Mouse (Mus musculus): ENCODE data around the gene Klk4. TPM values are rescaled to one million over a fixed set of nuclear protein-coding genes. Genes with fewer than 3 reads are reported as not detected.
A peak's percentile ranks its signal among the peaks of the same experiment; 100 is the strongest.

Gene Klk4
- polyA plus RNA-seq, 1 experiment: not detected

GRCm38 (mm10) chr7:43920582-43920981, 39.6 kb downstream of the Klk4 start:
- H3K27ac ChIP-seq (ENCODE audit: insufficient read depth, low read length): no peak overlapping the region
- no peak for TF ChIP-seq POLR2A (IDR thresholded peaks at IDR 0.05; ENCODE audit: borderline replicate concordance, insufficient read depth, low read length)
- no peak for TF ChIP-seq CTCF (IDR thresholded peaks at IDR 0.05; ENCODE audit: borderline replicate concordance, insufficient read depth, low read depth, low read length)
- WGBS: 86% methylated on average over 3 of the region's 3 CpGs
- no peaks in the 10 kb centered on the region for H3K4me1 ChIP-seq (ENCODE audit: control insufficient read depth, insufficient read depth, low read length)
- H3K4me3 ChIP-seq (replicated peaks; ENCODE audit: insufficient read depth, low read depth, low read length): no peak overlapping the region
- H3K27me3 ChIP-seq (ENCODE audit: control insufficient read depth, insufficient read depth, low read length): no peaks in the 10 kb centered on the region
- DNase-seq: no peak

DNA sequence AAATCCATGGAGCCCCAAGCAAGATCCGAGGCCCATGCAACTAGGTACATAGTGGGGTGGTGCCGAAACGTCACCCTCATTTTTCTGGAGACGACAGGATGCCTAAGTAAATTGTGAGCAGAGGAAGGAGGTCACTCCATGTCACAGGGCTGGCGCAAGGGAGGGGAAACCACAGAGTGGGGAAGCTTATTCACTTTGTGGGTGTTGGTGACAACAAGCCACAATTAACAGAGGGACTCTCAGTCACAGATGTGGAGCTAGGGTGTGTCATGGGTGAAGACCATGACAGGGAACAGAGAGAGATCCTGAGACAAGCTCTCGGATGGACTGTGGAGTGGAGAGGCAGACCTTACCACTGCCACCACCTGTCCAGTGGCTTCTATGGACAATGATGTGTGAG, 40.1 kb downstream of the Klk4 start:
- H3K27me3 ChIP-seq (ENCODE audit: control insufficient read depth, insufficient read depth, low read length): no peaks in the 10 kb centered on the region
- no peaks in the 10 kb centered on the region for H3K4me1 ChIP-seq (ENCODE audit: control insufficient read depth, insufficient read depth, low read length)
- TF ChIP-seq CTCF (IDR thresholded peaks at IDR 0.05; ENCODE audit: borderline replicate concordance, insufficient read depth, low read depth, low read length): no peak
- no peak for TF ChIP-seq POLR2A (IDR thresholded peaks at IDR 0.05; ENCODE audit: borderline replicate concordance, insufficient read depth, low read length)
- 82% methylated on average over 6 of the region's 6 CpGs for WGBS
- no peak for DNase-seq
- H3K4me3 ChIP-seq (replicated peaks; ENCODE audit: insufficient read depth, low read depth, low read length): no peak overlapping the region
- no peak overlapping the region for H3K27ac ChIP-seq (ENCODE audit: insufficient read depth, low read length)

DNA sequence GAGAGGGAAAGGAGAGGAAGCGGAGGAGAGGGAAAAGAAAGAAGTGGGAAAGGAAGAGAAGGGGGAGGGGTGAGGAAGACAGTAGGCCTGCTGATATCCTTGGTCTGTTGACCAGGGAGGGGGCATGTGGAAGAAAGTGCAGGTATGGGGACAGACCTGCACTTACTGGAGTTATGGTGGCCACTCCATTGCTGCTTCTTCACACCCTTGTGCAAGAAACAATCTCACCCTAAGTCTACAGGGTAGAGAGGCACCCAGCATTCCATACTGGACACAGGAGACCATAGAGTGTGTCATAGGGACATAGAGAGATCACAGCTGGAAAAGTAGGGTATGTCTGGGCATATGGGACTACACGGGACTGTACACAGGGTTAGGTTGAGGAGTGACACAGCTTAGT, 41.0 kb downstream of the Klk4 start:
- TF ChIP-seq POLR2A (IDR thresholded peaks at IDR 0.05; ENCODE audit: borderline replicate concordance, insufficient read depth, low read length) (no peak), CTCF (IDR thresholded peaks at IDR 0.05; ENCODE audit: borderline replicate concordance, insufficient read depth, low read depth, low read length) (no peak)
- Histone ChIP-seq H3K27ac (ENCODE audit: insufficient read depth, low read length) (no peak overlapping the region), H3K4me1 (ENCODE audit: control insufficient read depth, insufficient read depth, low read length) (no peaks in the 10 kb centered on the region), H3K4me3 (replicated peaks; ENCODE audit: insufficient read depth, low read depth, low read length) (no peak overlapping the region), H3K27me3 (ENCODE audit: control insufficient read depth, insufficient read depth, low read length) (no peaks in the 10 kb centered on the region)
- no peak for DNase-seq
- WGBS: 86% methylated on average over 2 of the region's 2 CpGs

DNA sequence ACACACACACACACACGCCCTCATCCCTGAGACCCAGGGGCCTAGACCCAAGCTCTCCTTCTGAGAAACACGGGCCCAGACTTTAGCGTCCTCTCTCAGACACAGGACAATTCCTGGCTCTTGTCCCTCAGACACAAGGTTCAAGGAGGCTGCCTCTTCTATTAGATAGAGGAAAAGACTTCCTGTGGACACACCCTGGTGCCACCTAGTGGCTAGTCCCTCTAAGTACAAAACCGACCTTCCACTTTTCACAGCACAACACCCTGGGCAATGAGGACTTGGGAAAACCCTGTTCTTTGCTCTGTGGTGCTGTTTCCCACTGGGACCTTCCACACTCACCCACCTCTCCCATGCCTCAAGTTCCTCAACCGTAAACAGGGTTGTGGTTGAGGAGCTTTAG, 45.0 kb downstream of the Klk4 start:
- Histone ChIP-seq H3K27me3 (ENCODE audit: control insufficient read depth, insufficient read depth, low read length) (no peaks in the 10 kb centered on the region), H3K4me3 (replicated peaks; ENCODE audit: insufficient read depth, low read depth, low read length) (no peak overlapping the region), H3K27ac (ENCODE audit: insufficient read depth, low read length) (no peak overlapping the region), H3K4me1 (ENCODE audit: control insufficient read depth, insufficient read depth, low read length) (no peaks in the 10 kb centered on the region)
- WGBS: 54% methylated on average over 5 of the region's 5 CpGs
- no peak for TF ChIP-seq POLR2A (IDR thresholded peaks at IDR 0.05; ENCODE audit: borderline replicate concordance, insufficient read depth, low read length)
- no peak; the same call in 1 of the 2 replicates for TF ChIP-seq CTCF (IDR thresholded peaks at IDR 0.05; ENCODE audit: borderline replicate concordance, insufficient read depth, low read depth, low read length)
- no peak for DNase-seq

GRCm38 (mm10) chr7:43928521-43928920, 47.6 kb downstream of the Klk4 start:
- no peak overlapping the region for H3K27ac ChIP-seq (ENCODE audit: insufficient read depth, low read length)

DNA sequence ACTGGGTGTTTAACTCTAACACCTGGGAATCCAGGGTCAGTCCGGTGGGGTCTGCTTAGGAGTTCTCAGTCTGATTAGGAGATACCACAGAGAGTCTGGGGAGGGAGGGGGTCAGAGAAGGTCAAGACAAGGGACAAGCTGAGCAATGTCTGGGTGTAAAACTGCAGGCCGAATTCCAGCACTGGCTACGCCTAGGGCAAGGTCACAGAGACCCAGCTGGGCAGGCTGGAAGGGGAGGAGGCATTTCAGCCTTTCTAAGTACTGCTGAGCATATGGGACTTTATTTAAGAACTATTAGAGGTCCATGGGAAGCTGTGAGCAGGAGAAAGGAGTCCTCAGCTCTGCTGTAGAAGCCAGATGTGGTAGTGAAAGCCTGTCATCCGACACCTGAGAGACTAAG, 51.4 kb downstream of the Klk4 start:
- no peak for TF ChIP-seq CTCF (IDR thresholded peaks at IDR 0.05; ENCODE audit: borderline replicate concordance, insufficient read depth, low read depth, low read length)
- TF ChIP-seq POLR2A (IDR thresholded peaks at IDR 0.05; ENCODE audit: borderline replicate concordance, insufficient read depth, low read length): no peak
- Histone ChIP-seq H3K4me1 (ENCODE audit: control insufficient read depth, insufficient read depth, low read length) (no peaks in the 10 kb centered on the region), H3K4me3 (replicated peaks; ENCODE audit: insufficient read depth, low read depth, low read length) (no peak overlapping the region), H3K27ac (ENCODE audit: insufficient read depth, low read length) (no peak overlapping the region), H3K27me3 (ENCODE audit: control insufficient read depth, insufficient read depth, low read length) (no peaks in the 10 kb centered on the region)
- WGBS: 66% methylated on average over 4 of the region's 4 CpGs
- no peak for DNase-seq

More at GRCm38 (mm10) chr7:43928521-43928920, 47.6 kb downstream of the Klk4 start:
- Histone ChIP-seq H3K4me1 (ENCODE audit: control insufficient read depth, insufficient read depth, low read length) (no peaks in the 10 kb centered on the region), H3K27me3 (ENCODE audit: control insufficient read depth, insufficient read depth, low read length) (no peaks in the 10 kb centered on the region), H3K4me3 (replicated peaks; ENCODE audit: insufficient read depth, low read depth, low read length) (no peak overlapping the region)
- no peak for DNase-seq
- TF ChIP-seq POLR2A (IDR thresholded peaks at IDR 0.05; ENCODE audit: borderline replicate concordance, insufficient read depth, low read length) (no peak), CTCF (IDR thresholded peaks at IDR 0.05; ENCODE audit: borderline replicate concordance, insufficient read depth, low read depth, low read length) (peak; percentile 25; the same call in 1 of the 2 replicates)
- WGBS: 47% methylated on average over 4 of the region's 4 CpGs

- TF ChIP-seq CTCF (IDR thresholded peaks at IDR 0.05; ENCODE audit: borderline replicate concordance, insufficient read depth, low read depth, low read length): no peak
- TF ChIP-seq POLR2A (IDR thresholded peaks at IDR 0.05; ENCODE audit: borderline replicate concordance, insufficient read depth, low read length): no peak
- no peak within 1 kb of the TSS for H3K4me3 ChIP-seq (replicated peaks; ENCODE audit: insufficient read depth, low read depth, low read length)
- WGBS: 78% methylated on average over 3 of the region's 3 CpGs
- no peak within 1 kb of the TSS for H3K27ac ChIP-seq (ENCODE audit: insufficient read depth, low read length)
- no peaks in the 10 kb centered on the region for H3K4me1 ChIP-seq (ENCODE audit: control insufficient read depth, insufficient read depth, low read length)
- no peaks in the 10 kb centered on the region for H3K27me3 ChIP-seq (ENCODE audit: control insufficient read depth, insufficient read depth, low read length)
- no peak for DNase-seq
These were observed 52.5 kb downstream of the Klk4 start, which contains the start of gene Klk15 for GRCm38 (mm10) chr7:43933440-43933839. Gene Klk15, plus strand, starts transcription at chr7:43933740.

DNA sequence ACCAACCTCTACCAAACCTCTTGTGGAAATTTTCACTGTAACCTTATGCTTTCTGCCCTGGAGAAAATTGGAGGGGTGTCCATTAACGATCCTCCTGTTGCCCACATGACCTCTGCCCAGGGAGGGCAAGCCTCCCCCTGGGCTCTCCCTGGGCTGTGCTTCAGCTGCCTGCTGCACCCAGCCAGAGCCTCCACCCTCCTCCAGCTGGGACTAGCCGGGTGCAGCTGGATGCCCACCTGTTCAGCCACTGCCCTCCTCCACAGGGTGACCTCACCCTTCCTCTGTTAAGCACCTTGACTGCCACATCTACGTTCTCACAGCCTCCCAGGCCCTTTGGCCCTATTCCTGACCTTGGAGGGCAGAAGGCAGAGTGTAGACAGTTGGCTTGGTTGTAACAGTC, 53.8 kb downstream of the Klk4 start:
- no peak for DNase-seq
- no peaks in the 10 kb centered on the region for H3K27me3 ChIP-seq (ENCODE audit: control insufficient read depth, insufficient read depth, low read length)
- WGBS: 56% methylated on average over 3 of the region's 3 CpGs
- H3K27ac ChIP-seq (ENCODE audit: insufficient read depth, low read length): no peak overlapping the region
- no peaks in the 10 kb centered on the region for H3K4me1 ChIP-seq (ENCODE audit: control insufficient read depth, insufficient read depth, low read length)
- H3K4me3 ChIP-seq (replicated peaks; ENCODE audit: insufficient read depth, low read depth, low read length): no peak overlapping the region
- no peak for TF ChIP-seq CTCF (IDR thresholded peaks at IDR 0.05; ENCODE audit: borderline replicate concordance, insufficient read depth, low read depth, low read length)
- TF ChIP-seq POLR2A (IDR thresholded peaks at IDR 0.05; ENCODE audit: borderline replicate concordance, insufficient read depth, low read length): no peak

Other genes starting within 250 kb of the Klk4 start
- gene Ceacam18, start 246.5 kb upstream of the Klk4 start, polyA plus RNA-seq (2012; rRNA removed): 0.13 TPM in 1 of 2 replicates, not detected in the other
- gene Siglece, start 221.0 kb upstream of the Klk4 start, polyA plus RNA-seq (2012; rRNA removed): 0.44 and 0.54 TPM in 2 replicates
- 9.2 and 10.0 TPM in 2 replicates for gene Ctu1, start 209.1 kb upstream of the Klk4 start, polyA plus RNA-seq (2012; rRNA removed)
- not detected in 2 replicates for gene Klk14, start 190.7 kb upstream of the Klk4 start, polyA plus RNA-seq (2012; rRNA removed)
- not detected in 2 replicates for gene Klk13, start 168.6 kb upstream of the Klk4 start, polyA plus RNA-seq (2012; rRNA removed)
- not detected in 2 replicates for gene Klk12, start 112.3 kb upstream of the Klk4 start, polyA plus RNA-seq (2012; rRNA removed)
- not detected in 2 replicates for gene Klk11, start 106.6 kb upstream of the Klk4 start, polyA plus RNA-seq (2012; rRNA removed)
- 0.20 and 0.24 TPM in 2 replicates for gene Klk10, start 100.1 kb upstream of the Klk4 start, polyA plus RNA-seq (2012; rRNA removed)
- 0.07 and 0.11 TPM in 2 replicates for gene Klk9, start 89.3 kb upstream of the Klk4 start, polyA plus RNA-seq (2012; rRNA removed)
- 1.6 and 1.9 TPM in 2 replicates for gene Klk8, start 83.6 kb upstream of the Klk4 start, polyA plus RNA-seq (2012; rRNA removed)
- gene Klk7, start 69.9 kb upstream of the Klk4 start, polyA plus RNA-seq (2012; rRNA removed): not detected in 2 replicates
- gene Klk6, start 56.7 kb upstream of the Klk4 start, polyA plus RNA-seq (2012; rRNA removed): 88.4 and 102 TPM in 2 replicates
- gene Klk5, start 39.2 kb upstream of the Klk4 start, polyA plus RNA-seq (2012; rRNA removed): not detected in 2 replicates
- not detected in 2 replicates for gene Klk15, start 52.6 kb downstream of the Klk4 start, polyA plus RNA-seq (2012; rRNA removed)
- gene Klk1b8, start 69.5 kb downstream of the Klk4 start, polyA plus RNA-seq (2012; rRNA removed): not detected in 2 replicates
- gene Klk1b1, start 85.6 kb downstream of the Klk4 start, polyA plus RNA-seq (2012; rRNA removed): not detected in 2 replicates
- 0.13 and 0.25 TPM in 2 replicates for gene Klk1b9, start 94.9 kb downstream of the Klk4 start, polyA plus RNA-seq (2012; rRNA removed)
- gene Klk1b11, start 114.7 kb downstream of the Klk4 start, polyA plus RNA-seq (2012; rRNA removed): not detected in 2 replicates
- gene Klk1b26, start 131.0 kb downstream of the Klk4 start, polyA plus RNA-seq (2012; rRNA removed): not detected in 2 replicates
- 0.38 and 0.51 TPM in 2 replicates for gene Klk1b27, start 171.1 kb downstream of the Klk4 start, polyA plus RNA-seq (2012; rRNA removed)
- not detected in 2 replicates for gene Klk1b21, start 221.2 kb downstream of the Klk4 start, polyA plus RNA-seq (2012; rRNA removed)
- not detected in 2 replicates for gene Klk1b22, start 231.5 kb downstream of the Klk4 start, polyA plus RNA-seq (2012; rRNA removed)

All from cerebellum, adult 2 months (tissue).